Mouse (Mus musculus): ENCODE results near the gene Syndig1l. TPM values are rescaled to one million over a fixed set of nuclear protein-coding genes. Genes with fewer than 3 reads are reported as not detected.

Syndig1l gene
- polyA plus RNA-seq (2012; rRNA removed) = 0.32 and 0.48 TPM in 2 replicates

DNA sequence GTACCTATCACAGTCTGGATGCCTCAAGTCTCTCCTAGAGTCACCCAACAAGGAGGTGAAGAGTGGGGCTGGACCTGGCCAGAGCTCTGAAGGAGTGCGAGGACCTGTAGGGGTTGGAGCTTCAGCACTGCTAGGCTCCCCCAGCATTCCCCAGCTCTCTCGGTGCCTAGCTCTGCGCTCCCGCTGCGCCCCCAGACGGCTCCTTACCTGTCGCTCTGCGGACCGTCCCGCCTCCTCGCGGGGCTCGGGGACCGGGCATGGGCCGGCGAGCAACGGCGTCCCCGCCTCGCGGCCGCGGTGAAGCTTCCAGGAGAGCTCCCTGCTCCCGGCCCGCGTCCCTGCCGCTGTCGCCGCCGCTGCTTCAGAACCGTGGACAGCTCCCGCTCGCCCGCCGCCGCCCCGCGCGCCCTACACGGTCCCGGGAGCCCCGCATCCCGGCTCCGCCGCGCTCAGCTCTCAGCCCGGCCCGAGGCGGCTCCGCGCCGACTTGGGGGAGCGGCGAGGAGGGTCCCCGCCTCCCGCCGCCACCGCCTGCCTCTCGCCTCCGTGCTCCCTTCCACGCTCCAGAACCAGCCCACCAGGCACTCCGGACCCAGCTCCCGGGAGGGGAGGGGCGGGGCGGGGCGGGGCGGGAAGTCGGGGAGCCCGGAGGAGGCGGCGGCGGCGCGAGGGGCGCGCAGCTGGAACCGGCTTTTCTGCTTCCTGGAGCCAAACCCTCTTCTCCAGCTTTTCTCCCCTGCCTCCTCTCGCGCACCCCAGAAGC lies at the start of gene Syndig1l:
TSS of gene Syndig1l (minus strand) at position 513 of the 763 bp plus-strand sequence.
- no peak within 1 kb of the TSS for H3K27ac ChIP-seq (ENCODE audit: insufficient read depth, low read length)
- TF ChIP-seq CTCF (IDR thresholded peaks at IDR 0.05; ENCODE audit: extremely low read depth, insufficient read depth, insufficient read length, insufficient replicate concordance) = no peak
- no peak for TF ChIP-seq POLR2A (IDR thresholded peaks at IDR 0.05; ENCODE audit: low read depth, low read length)
- DNase-seq (ENCODE audit: low read depth in 1 of 2, low spot score in 2 of 2) = peak in 1 of 2 experiments; percentile 54
- H3K27me3 ChIP-seq (ENCODE audit: control insufficient read depth, insufficient read depth, low read length) = peaks cover 12% of the 10 kb centered on the region
- no peak within 1 kb of the TSS; the same call in 1 of the 2 replicates for H3K4me3 ChIP-seq (ENCODE audit: extremely low read depth, insufficient read depth, insufficient read length)
- peaks cover 7% of the 10 kb centered on the region for H3K4me1 ChIP-seq (ENCODE audit: control insufficient read depth, insufficient read depth, insufficient read length)
- WGBS = 3% methylated on average over 62 of the region's 79 CpGs
- no peaks in the 10 kb centered on the region for H3K36me3 ChIP-seq (ENCODE audit: control insufficient read depth, insufficient read depth, low read length)

DNA sequence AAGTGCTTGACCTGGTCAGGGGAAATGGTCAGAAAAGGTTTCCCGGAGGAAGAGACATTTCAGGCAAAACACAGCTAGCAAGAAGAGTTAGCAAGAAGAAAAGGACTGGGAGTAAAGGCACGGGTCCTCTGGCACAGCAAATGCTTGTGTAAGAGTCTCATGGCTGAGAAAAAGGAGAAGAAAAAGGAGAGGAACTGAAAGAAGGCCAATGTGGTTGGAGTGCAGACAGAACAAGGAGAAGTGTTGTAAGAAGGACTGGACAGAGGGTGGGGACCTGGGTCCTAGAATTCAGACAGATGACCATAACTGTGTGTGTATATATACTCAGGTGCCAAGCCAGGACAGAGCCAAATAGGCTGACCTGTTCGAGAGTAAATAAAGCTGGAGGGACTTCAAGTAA lies 49.5 kb upstream of the Syndig1l start:
- Histone ChIP-seq H3K36me3 (ENCODE audit: control insufficient read depth, insufficient read depth, low read length) (no peaks in the 10 kb centered on the region), H3K27me3 (ENCODE audit: control insufficient read depth, insufficient read depth, low read length) (no peaks in the 10 kb centered on the region), H3K4me3 (ENCODE audit: extremely low read depth, insufficient read depth, insufficient read length) (no peak overlapping the region), H3K27ac (ENCODE audit: insufficient read depth, low read length) (no peak overlapping the region), H3K4me1 (ENCODE audit: control insufficient read depth, insufficient read depth, insufficient read length) (peaks cover 5% of the 10 kb centered on the region; the same call in 1 of the 2 replicates)
- TF ChIP-seq POLR2A (IDR thresholded peaks at IDR 0.05; ENCODE audit: low read depth, low read length) (no peak), CTCF (IDR thresholded peaks at IDR 0.05; ENCODE audit: extremely low read depth, insufficient read depth, insufficient read length, insufficient replicate concordance) (no peak)
- WGBS = 44% methylated on average over 3 of the region's 3 CpGs
- DNase-seq (ENCODE audit: low read depth in 1 of 2, low spot score in 2 of 2) = no peak

DNA sequence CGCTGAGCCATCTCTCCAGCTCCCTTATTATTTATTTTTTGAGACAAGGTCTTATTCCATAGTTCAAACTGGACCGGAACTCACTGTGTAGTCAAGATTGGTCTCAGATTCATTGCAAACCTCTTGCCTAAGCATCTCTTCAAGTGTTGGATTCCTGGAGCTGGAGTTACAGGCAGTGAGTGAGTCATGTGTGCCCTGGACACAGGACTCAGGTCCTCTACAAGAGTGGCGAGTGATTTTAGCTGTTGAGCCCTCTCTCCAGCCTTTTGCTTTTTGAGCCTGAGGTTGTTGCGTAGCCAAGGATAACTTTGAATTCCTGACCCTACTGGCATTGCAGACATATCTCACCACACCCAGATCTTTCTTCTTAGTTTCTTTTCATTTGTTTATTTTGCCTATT lies 47.1 kb upstream of the Syndig1l start:
- Histone ChIP-seq H3K27me3 (ENCODE audit: control insufficient read depth, insufficient read depth, low read length) (no peaks in the 10 kb centered on the region), H3K27ac (ENCODE audit: insufficient read depth, low read length) (no peak overlapping the region), H3K4me1 (ENCODE audit: control insufficient read depth, insufficient read depth, insufficient read length) (peaks cover 2% of the 10 kb centered on the region; the same call in 1 of the 2 replicates), H3K36me3 (ENCODE audit: control insufficient read depth, insufficient read depth, low read length) (no peaks in the 10 kb centered on the region), H3K4me3 (ENCODE audit: extremely low read depth, insufficient read depth, insufficient read length) (no peak overlapping the region)
- TF ChIP-seq CTCF (IDR thresholded peaks at IDR 0.05; ENCODE audit: extremely low read depth, insufficient read depth, insufficient read length, insufficient replicate concordance) = no peak
- no peak for TF ChIP-seq POLR2A (IDR thresholded peaks at IDR 0.05; ENCODE audit: low read depth, low read length)
- WGBS = 90% methylated on average over 4 of the region's 4 CpGs
- no peak for DNase-seq (ENCODE audit: low read depth in 1 of 2, low spot score in 2 of 2)

DNA sequence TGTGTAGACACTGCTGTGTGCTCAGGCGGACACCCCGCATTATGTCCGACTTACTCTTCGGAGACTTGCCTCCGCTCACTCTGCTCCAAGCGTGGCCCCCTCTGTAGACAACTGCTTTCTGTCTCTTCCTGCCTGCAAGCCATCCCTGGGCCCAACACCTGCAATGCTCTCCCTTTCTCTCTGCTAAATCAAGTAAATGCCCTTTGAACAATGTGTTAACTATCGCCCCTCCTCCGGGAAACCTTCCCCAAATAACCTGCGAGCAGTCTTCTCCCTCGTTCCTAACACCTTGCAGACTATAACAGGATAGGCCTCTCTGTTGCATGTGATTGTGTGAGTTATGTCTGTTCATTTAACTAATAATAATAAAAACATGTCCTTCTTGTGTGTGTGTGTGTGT lies 44.9 kb upstream of the Syndig1l start:
- WGBS = 76% methylated on average over 10 of the region's 10 CpGs

DNA sequence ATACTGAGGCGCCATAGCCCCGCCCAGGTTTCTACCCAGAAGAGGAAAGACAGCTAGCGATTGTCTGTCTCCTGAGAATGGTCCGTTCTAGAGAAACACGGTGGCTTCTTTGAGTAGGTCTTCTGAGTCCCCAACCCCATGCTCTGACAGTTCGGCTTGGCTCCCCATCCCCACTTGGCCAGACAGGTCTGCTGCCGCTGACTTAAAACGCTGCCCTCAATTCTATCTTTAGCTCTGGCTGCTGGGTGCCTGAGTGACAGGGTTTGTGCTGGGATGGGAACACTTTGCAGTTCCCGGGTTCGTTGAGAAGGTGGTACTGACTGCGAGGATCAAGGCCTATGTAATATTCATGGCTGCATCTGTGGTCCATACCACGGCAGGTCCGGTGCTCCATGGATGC lies 34.7 kb upstream of the Syndig1l start:
- no peak for TF ChIP-seq CTCF (IDR thresholded peaks at IDR 0.05; ENCODE audit: extremely low read depth, insufficient read depth, insufficient read length, insufficient replicate concordance)
- no peak for TF ChIP-seq POLR2A (IDR thresholded peaks at IDR 0.05; ENCODE audit: low read depth, low read length)
- Histone ChIP-seq H3K4me3 (ENCODE audit: extremely low read depth, insufficient read depth, insufficient read length) (no peak overlapping the region), H3K4me1 (ENCODE audit: control insufficient read depth, insufficient read depth, insufficient read length) (0 out of 2 replicates have a peak, but pooled peaks cover 3% of the 10 kb centered on the region), H3K27ac (ENCODE audit: insufficient read depth, low read length) (no peak overlapping the region), H3K27me3 (ENCODE audit: control insufficient read depth, insufficient read depth, low read length) (no peaks in the 10 kb centered on the region), H3K36me3 (ENCODE audit: control insufficient read depth, insufficient read depth, low read length) (no peaks in the 10 kb centered on the region)
- DNase-seq (ENCODE audit: low read depth in 1 of 2, low spot score in 2 of 2) = no peak
- 61% methylated on average over 13 of the region's 13 CpGs for WGBS

More for the DNA sequence above, 44.9 kb upstream of the Syndig1l start:
- Histone ChIP-seq H3K4me3 (ENCODE audit: extremely low read depth, insufficient read depth, insufficient read length) (no peak overlapping the region), H3K36me3 (ENCODE audit: control insufficient read depth, insufficient read depth, low read length) (no peaks in the 10 kb centered on the region), H3K4me1 (ENCODE audit: control insufficient read depth, insufficient read depth, insufficient read length) (no peaks in the 10 kb centered on the region; the same call in 1 of the 2 replicates), H3K27me3 (ENCODE audit: control insufficient read depth, insufficient read depth, low read length) (no peaks in the 10 kb centered on the region), H3K27ac (ENCODE audit: insufficient read depth, low read length) (no peak overlapping the region)
- no peak for DNase-seq (ENCODE audit: low read depth in 1 of 2, low spot score in 2 of 2)
- TF ChIP-seq POLR2A (IDR thresholded peaks at IDR 0.05; ENCODE audit: low read depth, low read length) (no peak), CTCF (IDR thresholded peaks at IDR 0.05; ENCODE audit: extremely low read depth, insufficient read depth, insufficient read length, insufficient replicate concordance) (no peak)

DNA sequence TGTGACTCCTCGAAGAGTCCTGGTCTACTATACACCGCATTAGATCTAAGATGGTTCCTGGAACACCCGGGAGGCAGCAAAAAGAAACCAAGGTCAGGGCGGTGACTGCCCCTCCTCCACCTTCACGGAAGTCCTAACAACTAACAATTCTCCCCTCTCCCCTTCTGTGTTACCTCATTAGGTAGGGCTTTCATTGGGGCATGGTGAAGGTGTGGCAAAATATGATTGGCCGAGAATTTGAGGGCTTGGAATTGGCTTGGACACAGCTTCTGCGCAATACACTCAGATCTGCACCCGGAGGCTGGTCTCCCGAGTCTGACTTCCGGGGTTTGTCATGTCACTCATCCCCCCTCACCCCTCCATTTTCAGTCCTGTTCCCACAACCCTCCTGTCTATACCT lies 29.8 kb upstream of the Syndig1l start:
- 94% methylated on average over 10 of the region's 10 CpGs for WGBS
- Histone ChIP-seq H3K4me3 (ENCODE audit: extremely low read depth, insufficient read depth, insufficient read length) (no peak overlapping the region), H3K27me3 (ENCODE audit: control insufficient read depth, insufficient read depth, low read length) (no peaks in the 10 kb centered on the region), H3K4me1 (ENCODE audit: control insufficient read depth, insufficient read depth, insufficient read length) (no peaks in the 10 kb centered on the region), H3K27ac (ENCODE audit: insufficient read depth, low read length) (no peak overlapping the region), H3K36me3 (ENCODE audit: control insufficient read depth, insufficient read depth, low read length) (no peaks in the 10 kb centered on the region)
- DNase-seq (ENCODE audit: low read depth in 1 of 2, low spot score in 2 of 2) = no peak
- TF ChIP-seq POLR2A (IDR thresholded peaks at IDR 0.05; ENCODE audit: low read depth, low read length) (no peak), CTCF (IDR thresholded peaks at IDR 0.05; ENCODE audit: extremely low read depth, insufficient read depth, insufficient read length, insufficient replicate concordance) (no peak)

DNA sequence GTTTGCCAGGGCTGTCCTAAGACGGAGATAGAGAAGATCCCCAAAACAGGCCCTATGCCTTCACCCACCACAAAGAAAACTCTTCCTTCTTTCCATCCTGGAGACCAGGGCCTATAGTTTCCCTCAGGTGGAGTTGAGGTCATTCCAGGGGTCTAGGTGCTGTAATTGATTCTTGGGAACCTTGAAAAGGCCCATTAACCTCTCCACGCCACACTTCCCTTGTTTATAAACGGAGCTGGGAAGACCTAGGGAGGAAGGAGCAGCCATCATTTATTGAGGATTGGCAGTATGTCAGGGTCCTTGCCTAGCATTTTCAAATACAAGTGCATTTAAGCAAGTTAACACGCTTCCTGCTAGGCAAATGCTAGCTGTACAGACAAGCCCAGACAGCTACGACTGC lies 28.8 kb upstream of the Syndig1l start:
- H3K27me3 ChIP-seq (ENCODE audit: control insufficient read depth, insufficient read depth, low read length) = no peaks in the 10 kb centered on the region
- 83% methylated on average over 5 of the region's 5 CpGs for WGBS
- no peak overlapping the region for H3K27ac ChIP-seq (ENCODE audit: insufficient read depth, low read length)
- H3K4me1 ChIP-seq (ENCODE audit: control insufficient read depth, insufficient read depth, insufficient read length) = no peaks in the 10 kb centered on the region
- TF ChIP-seq POLR2A (IDR thresholded peaks at IDR 0.05; ENCODE audit: low read depth, low read length) (no peak), CTCF (IDR thresholded peaks at IDR 0.05; ENCODE audit: extremely low read depth, insufficient read depth, insufficient read length, insufficient replicate concordance) (no peak)
- H3K36me3 ChIP-seq (ENCODE audit: control insufficient read depth, insufficient read depth, low read length) = no peaks in the 10 kb centered on the region
- no peak for DNase-seq (ENCODE audit: low read depth in 1 of 2, low spot score in 2 of 2)
- H3K4me3 ChIP-seq (ENCODE audit: extremely low read depth, insufficient read depth, insufficient read length) = no peak overlapping the region

All from spleen, adult 2 months (tissue).